ENCODE assay signal across 12 mouse cellular contexts in the genomic region with DNA sequence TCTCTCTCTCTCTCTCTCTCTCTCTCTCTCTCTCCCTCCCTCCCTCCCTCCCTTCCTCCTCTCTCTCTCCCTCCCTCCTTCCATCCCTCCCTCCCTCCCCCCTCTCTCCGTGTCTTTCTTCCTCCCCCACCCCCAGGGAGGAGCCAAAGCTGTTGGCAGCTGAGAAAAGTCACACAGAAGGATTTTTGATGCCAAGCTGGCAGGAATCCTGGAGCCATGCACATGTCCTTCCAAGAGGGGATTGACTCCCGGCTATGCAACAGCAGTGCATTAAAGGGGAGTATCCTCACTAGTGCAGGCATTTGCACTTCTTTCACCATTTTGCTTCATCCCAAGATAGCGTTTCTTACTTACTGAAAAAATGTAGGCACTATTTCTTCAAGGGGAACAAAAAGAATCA.
A peak's percentile ranks its signal among the peaks of the same experiment; 100 is the strongest.
DNase-seq lines count a peak whose midpoint lies in the region; ATAC-seq lines count a peak whose summit lies in the region.
"Had no signal": no experiment of that assay in that cellular context is flagged by ENCODE, and none has a peak within 500 bp of the region (broad histone marks: within the 10 kb centered on the region; RNA-seq: fewer than 3 reads in every experiment).

No protein-coding gene starts in this region.

- no peaks in the 10 kb centered on the region for H3K4me1 ChIP-seq in hindbrain, embryonic 10.5 days (replicated peaks)
- H3K4me1 ChIP-seq: liver, embryonic 12.5 days had no signal

- WGBS in hindbrain, embryonic 10.5 days, result 49% methylated on average over 3 of the region's 3 CpGs

- H3K27ac ChIP-seq in hindbrain, embryonic 10.5 days, result no peak overlapping the region
- H3K27ac ChIP-seq: kidney, postnatal 0 days; liver, embryonic 12.5 days had no signal

- H3K36me3 ChIP-seq in hindbrain, embryonic 10.5 days, result no peaks in the 10 kb centered on the region
- H3K36me3 ChIP-seq: liver, embryonic 12.5 days had no signal

- DNase-seq in frontal cortex, postnatal 10 days (ENCODE audit: low spot score in 2 of 2), result peak; percentile 8
- peak; percentile 5 to 6 for DNase-seq in left cerebral cortex, postnatal 14 days (ENCODE audit: low spot score in 2 of 2)
- DNase-seq in left cerebral cortex, adult 11 months (ENCODE audit: low spot score), result no peak
- peak; percentile 13 for DNase-seq in adrenal gland, postnatal 25 days
- peak; percentile 1 to 9 for DNase-seq in heart, postnatal 36 days
- DNase-seq in B cell, adult 2 months, result no peak
- DNase-seq in hindbrain, embryonic 10.5 days (ENCODE audit: low spot score), result no peak
- DNase-seq: thymus, postnatal 14 days had no signal

- H3K27me3 ChIP-seq in hindbrain, embryonic 10.5 days (ENCODE audit: insufficient read depth, poor library complexity, severe bottlenecking), result no peaks in the 10 kb centered on the region
- H3K27me3 ChIP-seq: CH12.LX; liver, embryonic 12.5 days had no signal

- H3K9me3 ChIP-seq in hindbrain, embryonic 10.5 days, result no peaks in the 10 kb centered on the region
- H3K9me3 ChIP-seq: liver, embryonic 12.5 days had no signal

- intact Hi-C loops in left cerebral cortex, postnatal 14 days (cut with DNase I), result no loop called here
- intact Hi-C loops in heart, postnatal 36 days (cut with DNase I), result no loop called here

- no peak overlapping the region for H3K4me3 ChIP-seq in hindbrain, embryonic 10.5 days
- H3K4me3 ChIP-seq: liver, embryonic 12.5 days had no signal

- ATAC-seq in frontal cortex, adult (ENCODE audit: low TSS enrichment), result no peak
- ATAC-seq: liver, embryonic 12.5 days had no signal

Comparison
In these comparisons a context has a peak if more than half of its experiments do, and no peak if none do; other contexts are left out.
1. DNase-seq: peak in frontal cortex, postnatal 10 days (2 of 2), left cerebral cortex, postnatal 14 days (2 of 2), adrenal gland, postnatal 25 days (single experiment) and heart, postnatal 36 days (2 of 2); none in left cerebral cortex, adult 11 months (single experiment), B cell, adult 2 months (0 of 2) and hindbrain, embryonic 10.5 days (single experiment).